Mouse (Mus musculus): ENCODE data around the gene Tmprss4.

The Tmprss4 gene

DNA sequence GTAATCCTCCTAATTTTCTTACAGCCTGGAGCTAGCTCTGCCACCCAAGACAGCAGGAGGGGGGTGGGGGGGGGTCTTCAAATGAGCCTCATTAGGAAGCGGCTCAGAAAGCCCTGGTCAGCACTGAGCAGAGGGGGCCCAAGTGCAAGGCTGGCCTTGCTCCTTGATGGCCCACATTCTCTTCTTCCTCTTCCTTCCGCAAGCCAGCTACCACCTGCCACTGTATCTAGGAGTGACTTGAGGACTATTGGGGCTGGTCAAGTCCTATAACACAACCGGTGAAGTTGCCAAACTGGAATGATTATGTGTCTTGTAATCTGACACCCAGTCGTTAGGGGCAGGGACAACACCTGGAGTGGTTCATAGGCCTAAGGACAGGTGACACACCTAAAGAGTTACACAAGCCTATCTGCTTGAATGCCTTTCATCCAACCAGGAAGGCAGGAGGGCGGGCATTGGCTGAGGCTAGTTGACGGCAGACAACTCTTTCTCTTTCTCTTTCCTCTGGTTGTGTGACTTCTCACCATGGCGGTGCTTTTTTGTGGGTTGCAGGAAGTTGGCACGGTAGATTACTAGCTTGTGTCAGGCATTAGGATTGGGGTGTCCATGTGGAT, at the start of gene Tmprss4:
Gene Tmprss4, minus strand, starts transcription at position 296 of the 614 bp plus-strand sequence.
- DNase-seq (ENCODE audit: low spot score), result peak; percentile 41

DNA sequence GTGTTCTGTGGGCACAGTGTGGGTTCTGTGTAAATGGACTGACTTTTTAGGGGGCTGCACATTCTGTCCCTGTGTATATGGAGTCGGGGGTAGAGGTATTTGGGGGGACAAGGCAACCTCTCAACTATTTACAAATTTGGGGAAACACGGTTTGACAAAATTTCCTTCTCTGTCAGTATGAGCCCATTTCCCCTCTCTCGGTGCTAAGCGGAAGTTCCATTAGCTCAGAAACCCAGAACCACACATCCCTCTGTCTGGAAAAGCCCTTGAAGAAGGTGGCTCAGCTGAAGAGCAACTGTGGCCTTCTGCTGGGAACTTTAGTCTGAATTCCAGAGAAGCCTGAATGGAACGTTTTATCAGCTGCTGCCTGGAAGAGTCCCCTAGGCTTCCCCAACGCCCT, 48.5 kb upstream of the Tmprss4 start:
- no peak for DNase-seq (ENCODE audit: low spot score)

DNA sequence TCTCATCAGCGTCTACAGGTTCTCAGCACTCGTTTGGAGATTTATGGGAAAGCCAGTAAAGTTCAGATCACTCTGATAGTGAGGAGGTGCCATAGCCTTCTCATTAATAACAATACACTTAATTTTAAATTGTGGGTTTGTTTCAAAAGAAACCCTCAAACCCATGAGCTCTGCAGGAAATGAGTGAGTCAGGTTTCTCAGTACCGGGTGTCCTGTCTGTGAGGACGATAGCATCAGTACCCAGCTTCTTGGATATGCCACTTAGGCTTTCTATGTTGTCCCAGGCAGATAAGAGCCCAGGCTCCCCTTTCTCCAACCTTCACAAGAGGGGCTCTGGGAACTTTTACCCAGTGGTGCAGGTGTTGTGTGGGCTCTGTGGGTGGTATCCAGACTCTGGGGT, 48.1 kb upstream of the Tmprss4 start:
- no peak for DNase-seq (ENCODE audit: low spot score)

DNA sequence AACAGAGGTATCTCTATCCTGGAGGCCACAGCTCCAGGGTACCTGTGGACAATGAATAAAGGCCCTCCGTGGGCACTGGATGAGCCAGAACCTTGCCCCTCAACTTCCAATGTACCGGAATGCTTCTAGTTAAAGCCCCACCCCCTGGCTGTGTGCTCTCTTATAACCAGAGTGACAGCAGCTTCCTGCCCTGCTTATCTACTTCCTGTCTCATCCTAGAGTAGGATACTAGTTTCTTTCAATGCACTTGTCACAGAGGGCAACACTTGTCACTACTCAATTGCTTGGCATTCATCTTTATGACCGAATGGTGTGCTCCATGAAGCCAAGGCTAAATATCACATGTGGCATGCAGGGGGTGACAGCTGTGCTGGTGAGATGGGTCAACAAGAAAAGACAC, 47.4 kb upstream of the Tmprss4 start:
- DNase-seq (ENCODE audit: low spot score), result peak; percentile 61

DNA sequence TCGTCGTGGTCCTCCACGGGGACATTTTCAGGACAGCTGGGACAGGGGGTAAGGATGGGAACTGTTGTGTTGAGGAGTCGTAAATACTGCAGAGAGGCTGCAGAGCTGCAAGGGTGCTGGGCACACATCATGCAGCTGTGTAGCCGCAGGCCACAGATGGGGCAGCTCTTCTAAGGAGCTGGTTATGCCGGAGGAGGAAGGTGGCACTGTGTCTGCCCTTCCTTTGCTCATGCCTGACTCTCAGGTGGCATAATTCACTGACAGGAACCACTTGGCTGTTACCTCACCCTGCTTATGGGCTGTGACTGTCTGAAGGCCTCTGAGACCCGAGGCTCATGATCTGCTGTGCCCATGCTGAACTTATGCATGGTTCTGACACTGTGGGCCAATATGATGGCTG, 46.4 kb upstream of the Tmprss4 start:
- no peak for DNase-seq (ENCODE audit: low spot score)

DNA sequence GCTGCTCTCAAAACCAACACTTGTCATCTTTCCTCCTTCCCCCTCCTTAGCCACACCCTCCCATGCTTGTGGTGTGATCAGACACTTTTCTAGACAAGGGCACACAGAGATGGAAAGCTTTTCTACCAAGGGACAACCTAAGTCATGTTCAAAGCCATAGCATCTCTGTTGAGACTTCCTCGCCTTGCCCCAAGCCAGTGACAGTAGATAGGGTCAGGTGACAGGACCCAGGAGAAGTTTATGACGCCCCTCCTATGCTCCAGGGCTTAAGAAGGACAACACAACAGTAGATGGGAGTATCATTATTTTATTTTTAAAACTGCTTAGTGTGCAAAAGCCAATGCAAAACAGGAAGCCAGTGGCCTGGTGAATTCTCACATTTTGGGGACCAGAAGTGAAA, 43.6 kb upstream of the Tmprss4 start:
- peak; percentile 51 for DNase-seq (ENCODE audit: low spot score)

DNA sequence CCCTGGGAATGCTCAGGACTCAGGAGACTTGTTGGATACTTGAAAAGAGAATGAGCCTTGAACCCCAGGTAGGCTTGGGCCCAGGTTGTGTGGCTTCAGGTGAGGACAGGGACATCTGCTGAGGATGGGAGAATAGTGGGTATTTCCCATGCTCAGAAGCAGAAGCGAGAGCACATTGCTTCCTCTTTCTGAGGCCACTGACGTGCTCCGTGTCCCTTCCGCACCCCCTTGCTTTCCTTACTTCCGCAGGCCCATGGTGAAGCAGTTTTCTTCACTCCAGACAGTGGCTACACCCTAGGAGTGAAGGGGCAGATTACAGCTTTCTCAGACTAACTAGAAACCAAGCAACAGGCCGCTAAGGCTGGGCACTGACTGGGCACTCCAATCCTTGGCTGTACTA, 42.2 kb upstream of the Tmprss4 start:
- DNase-seq (ENCODE audit: low spot score), result peak; percentile 40

DNA sequence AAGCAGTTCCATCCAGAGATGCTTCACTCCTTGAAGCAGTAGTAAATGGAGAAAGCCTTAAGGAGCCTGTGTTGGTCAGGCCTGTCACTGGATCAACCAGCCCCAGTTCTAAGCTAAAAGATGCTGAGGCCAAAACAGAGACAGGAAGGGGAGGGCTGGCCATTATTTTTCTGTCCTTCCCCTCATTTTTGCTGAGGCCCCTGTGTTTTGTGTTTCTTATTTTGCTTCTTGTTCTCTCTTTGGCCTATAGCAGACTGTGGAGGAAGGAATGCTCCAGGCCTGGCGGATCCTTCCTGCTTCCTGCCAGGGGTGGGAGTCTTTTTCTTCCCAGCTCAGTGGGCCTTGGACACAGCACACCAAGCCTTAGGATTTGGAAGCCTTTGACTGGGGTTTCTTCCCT, 41.5 kb upstream of the Tmprss4 start:
- DNase-seq (ENCODE audit: low spot score), result no peak

DNA sequence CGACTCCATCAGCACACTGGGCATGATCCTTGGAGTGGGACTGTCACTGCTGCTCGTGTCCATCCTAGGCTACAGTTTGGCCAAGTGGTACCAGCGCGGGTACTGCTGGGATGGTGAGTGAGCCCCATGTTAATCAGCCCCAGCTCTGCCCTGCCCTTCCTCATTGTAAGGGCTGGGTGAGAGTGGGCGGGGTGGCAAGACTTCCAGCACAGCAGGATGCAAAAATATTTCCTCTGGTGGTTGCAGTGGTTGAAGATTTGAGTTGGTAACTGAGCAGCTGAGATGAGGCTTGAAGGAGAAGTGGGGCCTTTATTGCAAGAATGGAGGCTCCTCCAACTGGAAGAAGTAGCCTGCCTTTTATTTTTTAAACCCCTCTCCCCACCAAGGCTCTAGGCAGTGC, 37.5 kb upstream of the Tmprss4 start:
- DNase-seq (ENCODE audit: low spot score), result peak; percentile 40

DNA sequence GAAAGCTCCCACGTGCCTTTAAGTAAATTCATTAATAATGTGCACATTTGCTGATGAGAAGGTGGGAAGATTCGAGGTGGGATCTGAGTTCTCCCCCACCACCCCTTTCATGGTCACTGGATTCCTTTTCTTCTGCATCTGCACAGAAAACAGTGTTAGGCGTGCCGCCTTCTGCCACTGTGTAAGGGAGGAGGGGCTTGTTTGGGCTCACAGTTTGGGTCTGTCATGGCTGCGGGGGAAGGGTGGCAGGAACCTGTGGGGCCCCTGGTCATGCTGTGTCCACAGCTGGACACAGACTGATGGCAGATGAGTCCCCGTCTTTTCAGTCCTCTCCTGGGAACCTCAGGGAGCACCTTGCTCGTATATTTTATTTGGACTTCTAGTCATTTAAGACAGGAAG, 32.9 kb upstream of the Tmprss4 start:
- peak; percentile 20 for DNase-seq (ENCODE audit: low spot score)

DNA sequence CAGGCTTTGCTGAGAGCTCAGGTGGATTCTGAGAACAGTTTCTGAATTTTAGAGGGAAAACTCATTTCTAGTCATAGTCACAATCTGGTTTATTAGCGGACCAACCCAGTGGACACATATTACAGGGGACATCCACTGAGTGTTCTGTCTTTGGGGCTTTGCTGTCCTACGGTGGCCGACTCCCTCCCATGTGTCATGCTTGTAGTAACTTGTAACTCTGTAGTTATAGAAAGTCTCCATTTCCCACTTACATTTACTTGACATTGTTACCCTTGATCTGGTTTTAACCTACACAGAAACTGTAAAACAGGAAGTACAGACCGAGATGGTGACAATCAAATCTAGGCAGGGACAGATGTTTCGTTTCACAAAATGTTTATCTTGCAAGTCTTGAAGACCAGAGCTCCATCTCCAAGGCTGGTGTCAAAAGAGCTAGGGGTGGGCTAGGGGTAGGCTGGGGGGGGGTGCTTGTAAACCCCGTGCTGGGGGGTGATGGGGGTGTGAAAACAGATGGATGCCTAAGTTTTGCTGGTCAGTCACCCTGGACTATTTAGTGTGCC, 31.9 kb upstream of the Tmprss4 start:
- DNase-seq (ENCODE audit: low spot score), result no peak

DNA sequence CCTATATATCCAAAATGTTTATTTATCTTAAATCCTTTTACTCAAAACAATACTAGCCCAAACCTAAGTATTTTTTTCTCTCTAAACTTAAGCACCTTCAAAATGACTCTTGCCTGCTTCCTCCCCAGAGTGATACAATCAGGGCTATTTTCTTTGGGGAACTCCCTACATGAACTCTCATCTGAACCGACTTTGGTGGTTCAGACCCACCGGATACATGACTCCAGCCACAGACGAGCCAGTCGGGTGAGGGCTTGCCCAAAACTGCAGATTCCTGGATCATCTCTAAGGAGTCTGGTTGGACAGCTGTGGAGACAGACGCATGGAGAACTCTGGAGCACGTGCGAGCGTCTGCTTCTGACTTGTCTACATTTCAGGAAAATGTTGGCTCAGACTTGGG, 25.5 kb upstream of the Tmprss4 start:
- no peak for DNase-seq (ENCODE audit: low spot score)

DNA sequence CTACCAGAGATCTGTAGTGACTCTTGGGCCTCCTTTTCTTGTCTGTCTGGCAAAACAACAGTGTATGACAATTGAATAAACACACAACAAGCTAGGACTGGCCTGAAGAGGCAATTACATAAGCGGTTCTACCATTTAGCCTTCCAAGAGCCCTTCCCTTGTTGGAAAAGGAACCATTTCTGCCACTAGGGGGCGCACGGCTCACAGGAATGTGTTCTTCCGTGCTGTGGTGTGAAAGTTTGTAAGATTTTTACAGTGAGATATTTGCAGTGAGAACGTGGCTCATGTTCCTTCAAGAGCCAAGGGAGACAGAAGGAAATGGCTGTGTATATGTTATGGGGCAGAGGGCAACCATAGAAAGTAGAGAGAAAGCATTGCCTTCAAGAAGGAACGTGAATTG, 17.7 kb upstream of the Tmprss4 start:
- peak; percentile 85 for DNase-seq (ENCODE audit: low spot score)

DNA sequence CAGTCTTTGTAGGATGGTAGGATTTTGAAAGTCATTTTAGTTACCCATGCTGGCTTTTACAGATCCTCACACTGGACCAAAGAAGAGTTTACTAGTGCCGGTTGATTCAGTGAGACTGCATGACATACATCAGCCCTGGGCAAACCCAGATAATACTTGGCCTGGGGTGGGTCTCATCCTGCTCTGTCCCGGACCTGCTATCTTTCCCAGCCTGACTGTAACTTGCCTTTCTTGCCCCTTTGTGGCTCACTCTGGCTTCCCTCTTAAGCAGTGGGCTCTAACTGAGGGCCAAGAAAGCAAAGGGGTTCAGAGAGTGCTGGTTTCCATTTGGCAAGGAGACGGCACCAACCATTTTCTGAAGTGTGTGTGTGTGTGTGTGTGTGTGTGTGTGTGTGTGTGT, 15.8 kb upstream of the Tmprss4 start:
- no peak for DNase-seq (ENCODE audit: low spot score)

DNA sequence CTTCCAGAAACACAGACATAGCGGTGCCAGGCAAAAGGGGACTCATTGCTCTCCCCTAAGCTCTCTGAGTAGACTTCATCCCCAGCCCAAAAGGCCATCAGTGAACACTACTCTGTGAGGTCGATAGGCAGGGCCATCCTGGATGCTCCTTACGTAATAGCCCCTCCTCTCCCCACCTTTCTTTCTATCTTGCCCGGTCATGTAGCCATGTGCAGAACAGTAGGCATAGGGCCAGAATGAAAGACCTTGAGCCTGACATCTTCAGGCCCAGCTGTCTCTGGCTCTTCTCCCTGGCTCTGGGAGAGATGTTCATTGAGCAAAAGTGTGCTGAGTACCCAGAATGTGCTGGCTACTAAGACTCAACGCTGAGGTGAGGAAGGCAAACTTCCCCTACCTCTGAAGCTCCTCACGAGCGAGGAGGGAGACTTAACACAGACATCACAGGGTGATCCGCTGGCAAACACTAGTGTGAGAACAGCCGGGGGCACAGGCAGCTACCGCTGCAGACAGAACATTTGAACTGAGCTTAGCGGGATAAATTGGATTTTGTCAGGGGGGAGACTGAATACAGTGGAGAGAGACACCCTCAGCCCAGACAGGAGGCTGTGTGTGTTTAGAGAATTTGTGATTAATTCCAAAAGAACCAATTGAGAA, 11.8 kb upstream of the Tmprss4 start:
- no peak for DNase-seq (ENCODE audit: low spot score)

DNA sequence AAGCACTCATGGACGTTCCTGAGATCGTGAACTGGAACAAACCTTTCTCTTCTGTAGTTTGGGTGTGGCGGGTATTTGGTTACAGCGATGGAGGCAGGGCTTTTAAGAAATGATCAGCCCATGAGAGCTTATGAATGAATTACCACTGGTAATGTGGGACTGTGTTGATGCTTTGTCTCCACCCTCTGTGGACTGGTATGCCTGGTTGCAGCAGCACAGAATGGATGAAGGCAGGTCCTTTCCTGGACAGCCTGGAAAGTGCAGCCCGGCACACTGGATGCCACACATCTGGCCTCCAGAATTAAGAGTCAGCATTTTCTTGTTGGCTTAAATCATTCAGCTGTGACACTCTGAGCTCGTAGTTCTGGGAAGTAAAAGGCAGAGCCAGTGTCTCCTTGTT, 8.1 kb upstream of the Tmprss4 start:
- DNase-seq (ENCODE audit: low spot score), result no peak

DNA sequence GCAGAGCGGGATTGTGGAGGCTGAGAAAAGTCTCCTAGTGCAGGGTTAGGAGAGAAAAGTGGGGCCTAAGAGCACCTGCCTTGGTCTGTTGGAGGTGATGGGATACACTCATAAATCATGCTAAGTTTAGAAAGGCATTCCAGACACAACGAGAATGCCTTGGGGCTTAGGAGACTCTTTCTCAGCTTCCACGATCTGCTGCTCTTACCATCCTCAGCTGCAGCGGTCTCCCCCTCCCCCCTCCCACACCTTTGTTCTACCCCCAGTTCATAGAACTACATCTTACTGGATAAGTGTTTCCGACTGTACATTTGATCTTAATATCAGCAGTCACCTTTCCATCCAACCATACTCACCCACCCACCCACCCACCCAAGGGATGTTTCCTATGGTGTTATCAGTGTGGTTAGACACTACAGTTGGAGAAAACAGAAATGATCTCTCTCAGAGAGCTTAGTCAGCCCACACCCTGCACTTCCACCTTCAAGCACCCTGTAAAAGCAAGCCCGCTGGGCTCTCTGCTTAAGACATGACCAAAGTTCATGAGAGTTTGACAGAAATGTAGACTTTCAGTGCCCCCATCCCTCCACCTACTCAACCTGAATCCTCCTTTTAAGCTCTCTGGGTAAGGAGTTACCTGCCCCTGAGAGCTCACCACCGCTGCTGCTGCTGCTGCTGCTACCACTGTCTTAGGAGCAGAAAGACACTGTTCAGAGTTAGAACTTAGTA, 3.3 kb upstream of the Tmprss4 start:
- peak; percentile 30 for DNase-seq (ENCODE audit: low spot score)

DNA sequence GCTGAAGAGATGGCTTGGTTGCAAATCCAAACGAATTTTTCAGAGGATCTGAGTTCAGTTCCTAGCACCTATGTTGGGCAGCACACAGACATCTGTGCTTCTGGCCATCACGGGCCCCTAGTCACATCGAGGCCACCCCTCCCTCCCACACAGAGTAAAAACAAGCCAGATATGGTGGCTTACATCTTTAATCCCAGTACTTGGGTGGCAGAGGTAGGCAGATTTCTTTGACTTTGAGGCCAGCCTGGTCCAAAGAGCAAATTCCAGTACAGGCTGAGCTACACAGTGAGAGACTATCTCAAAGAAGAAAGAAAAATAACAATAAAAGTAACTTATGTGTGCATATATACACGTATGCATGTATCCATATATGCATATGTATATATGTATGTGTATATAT, 2.2 kb upstream of the Tmprss4 start:
- DNase-seq (ENCODE audit: low spot score), result no peak

DNA sequence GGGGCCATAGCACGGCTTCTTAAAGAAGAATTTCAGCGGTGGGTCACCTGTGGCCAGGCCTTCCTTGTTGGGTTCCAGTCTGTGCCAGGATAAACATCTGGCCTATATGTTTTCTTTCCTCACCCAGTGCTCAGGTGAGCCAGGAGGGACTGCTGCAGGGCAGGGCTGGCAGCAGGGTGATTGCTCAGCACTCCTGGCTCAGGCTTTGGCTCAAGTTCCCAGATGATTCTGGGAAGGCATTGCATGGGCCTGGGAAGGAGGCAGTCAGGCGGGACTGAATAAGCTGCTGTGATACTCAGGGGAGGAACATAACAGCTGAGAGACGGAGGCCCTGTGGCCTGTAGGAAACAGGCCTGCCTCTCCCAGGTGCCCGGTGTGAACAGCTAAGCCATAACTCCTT, 1.3 kb upstream of the Tmprss4 start:
- no peak for DNase-seq (ENCODE audit: low spot score)

DNA sequence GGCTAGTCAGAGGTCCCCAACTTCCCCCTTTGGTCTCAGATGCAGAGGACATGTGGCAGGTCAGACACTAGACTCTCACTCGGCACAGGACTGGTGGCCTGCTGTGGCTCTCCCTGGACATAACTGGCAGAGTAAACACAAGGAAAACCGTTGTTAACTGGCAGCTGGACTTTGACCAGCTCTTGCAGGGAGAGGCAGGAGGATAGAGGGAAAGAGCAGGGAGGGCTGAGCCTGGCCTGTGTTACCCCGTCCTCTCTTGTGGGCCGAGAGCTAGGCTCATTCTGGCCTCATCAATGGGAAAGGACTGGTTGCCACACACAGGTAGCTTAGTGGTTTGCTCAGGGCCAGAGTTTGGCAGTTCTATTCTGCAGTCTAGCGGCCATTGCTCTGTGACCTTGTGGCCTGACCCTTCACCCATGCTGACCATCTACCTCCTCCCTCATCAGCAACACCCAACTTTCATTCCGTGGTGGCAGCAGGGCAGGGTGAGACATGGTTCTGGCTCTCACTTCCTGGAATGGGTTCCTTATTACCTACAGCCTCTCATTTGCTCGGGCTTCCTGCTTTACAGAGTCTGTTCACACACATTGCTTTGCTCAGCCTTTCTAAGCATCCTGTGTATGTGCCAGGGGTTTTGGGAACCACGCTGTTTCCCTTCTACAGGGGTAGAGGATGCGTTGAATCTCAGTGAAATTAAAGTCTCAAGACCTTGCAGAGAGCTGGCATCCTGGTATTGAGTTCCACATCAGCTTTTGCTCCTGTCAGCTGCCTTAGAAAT, 1.7 kb downstream of the Tmprss4 start:
- DNase-seq (ENCODE audit: low spot score), result no peak

DNA sequence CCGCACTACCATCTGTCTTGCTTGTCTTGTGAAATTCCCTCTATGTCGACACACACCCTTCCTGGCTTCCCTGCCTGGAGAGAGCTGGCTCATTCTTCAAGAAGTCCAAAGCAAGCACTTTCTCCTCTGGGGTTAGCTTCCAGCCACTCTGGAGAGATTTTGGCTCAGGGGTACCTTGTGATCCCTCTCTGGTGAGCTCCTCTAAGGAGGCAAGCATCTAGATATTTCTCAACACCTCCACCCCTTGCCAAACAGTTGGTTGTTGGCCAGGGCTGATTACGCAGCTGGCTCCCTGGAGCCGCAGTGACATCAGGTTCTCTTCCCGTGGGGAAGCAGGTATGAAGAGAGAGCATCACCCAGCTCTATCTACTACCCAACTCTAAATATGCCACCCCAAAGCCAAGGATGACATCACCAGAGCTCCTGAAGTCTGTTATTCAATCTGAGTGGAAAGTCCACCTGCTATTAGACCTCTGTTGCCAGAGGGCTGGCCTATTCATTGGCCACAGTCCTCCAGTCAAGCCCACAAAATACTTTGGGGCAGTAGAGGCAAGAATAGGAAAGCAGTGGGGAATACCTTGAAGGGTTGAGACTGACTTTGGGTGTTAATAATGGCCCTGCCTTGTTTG, 2.5 kb downstream of the Tmprss4 start:
- DNase-seq (ENCODE audit: low spot score), result no peak

DNA sequence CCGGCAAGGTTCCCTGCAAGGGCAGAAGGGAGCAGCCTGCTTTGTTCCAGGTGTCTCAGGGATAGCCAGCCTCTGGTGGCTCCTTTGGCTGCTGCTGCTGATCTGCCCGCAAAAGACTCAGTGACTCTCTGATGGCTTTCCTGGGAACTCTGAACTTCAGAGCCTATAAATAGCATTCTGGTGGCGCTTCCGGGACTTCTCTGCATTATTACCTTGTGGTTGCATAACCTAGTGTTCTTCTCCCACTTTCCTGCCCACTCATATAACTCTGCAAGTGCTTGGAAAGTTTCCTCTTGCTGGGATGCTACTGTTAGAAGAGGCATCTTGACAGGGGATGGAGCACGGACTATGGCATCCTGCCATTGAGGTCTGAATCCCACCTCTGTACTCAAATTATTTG, 6.3 kb downstream of the Tmprss4 start:
- no peak for DNase-seq (ENCODE audit: low spot score)
